Mouse (Mus musculus) myocyte (in vitro differentiated cells): ENCODE data around the gene Kdm4b. TPM values are rescaled to one million over a fixed set of nuclear protein-coding genes. Genes with fewer than 3 reads are reported as not detected.

Experiments
- H3K27me3 ChIP-seq: one replicate; pipeline ENCODE4 v1.6.1; 2011; ENCODE audit not compliant: control insufficient read depth, insufficient read depth, insufficient read length
- H3K36me3 ChIP-seq: one replicate; pipeline ENCODE4 v1.6.1; 2011; ENCODE audit not compliant: control insufficient read depth, insufficient read depth
- H3K4me2 ChIP-seq: one replicate; pipeline ENCODE4 v1.6.1; 2011; ENCODE audit warnings: low read depth, control low read depth
- H3K4me3 ChIP-seq: one replicate; pipeline ENCODE4 v1.5.1; 2011; ENCODE audit warnings: mild to moderate bottlenecking, control low read depth, moderate library complexity
- H3K79me2 ChIP-seq: one replicate; pipeline ENCODE4 v1.6.1; 2011; ENCODE audit not compliant: control insufficient read depth, insufficient read depth
- H3ac ChIP-seq: one replicate; pipeline ENCODE4 v1.6.1; 2011; ENCODE audit not compliant: control insufficient read depth, insufficient read length
- CEBPB ChIP-seq: IDR thresholded peaks from 2 replicates; pipeline ENCODE4 v1.6.1; 2011; ENCODE audit warnings: mild to moderate bottlenecking, moderate library complexity; ENCODE audit not compliant: poor library complexity, insufficient read depth, severe bottlenecking
- E2F4 ChIP-seq: IDR thresholded peaks from one replicate; pipeline ENCODE4 v1.6.1; 2011; ENCODE audit warnings: mild to moderate bottlenecking, control low read depth, moderate library complexity; ENCODE audit not compliant: insufficient read depth
- MAX ChIP-seq: IDR thresholded peaks from one replicate; pipeline ENCODE4 v1.6.1; 2011; ENCODE audit warnings: low read depth, mild to moderate bottlenecking, control low read depth
- MYOD1 ChIP-seq, 3 experiments: IDR thresholded peaks; one replicate each; pipeline ENCODE4 v1.6.1; 2011; ENCODE audit warnings: control low read depth in 2 of 3, low read depth in 2 of 3, mild to moderate bottlenecking in 2 of 3, moderate library complexity in 1 of 3; ENCODE audit not compliant: insufficient read length in 2 of 3, control insufficient read depth in 1 of 3
- MYOG ChIP-seq, 3 experiments: IDR thresholded peaks; one replicate each; pipeline ENCODE4 v1.6.1; 2011; ENCODE audit warnings: control low read depth in 2 of 3, low read depth in 2 of 3, mild to moderate bottlenecking in 2 of 3; ENCODE audit not compliant: insufficient read length in 2 of 3, control insufficient read depth in 1 of 3, insufficient read depth in 1 of 3
- POLR2A ChIP-seq: IDR thresholded peaks from one replicate; pipeline ENCODE4 v1.6.1; 2011; ENCODE audit warnings: low read depth, mild to moderate bottlenecking, control low read depth, moderate library complexity; ENCODE audit not compliant: insufficient read length
- POLR2AphosphoS2 ChIP-seq: IDR thresholded peaks from one replicate; pipeline ENCODE4 v1.6.1; 2011; ENCODE audit warnings: low read depth, control low read depth; ENCODE audit not compliant: insufficient read length
- REST ChIP-seq: IDR thresholded peaks from one replicate; pipeline ENCODE4 v1.6.1; 2011; ENCODE audit warnings: mild to moderate bottlenecking, control low read depth, moderate library complexity; ENCODE audit not compliant: insufficient read depth, insufficient read length
- SRF ChIP-seq: IDR thresholded peaks from one replicate; pipeline ENCODE4 v1.6.1; 2011; ENCODE audit warnings: low read depth; ENCODE audit not compliant: control insufficient read depth, insufficient read length
- TCF12 ChIP-seq: IDR thresholded peaks from one replicate; pipeline ENCODE4 v1.6.1; 2011; ENCODE audit warnings: mild to moderate bottlenecking, control low read depth; ENCODE audit not compliant: poor library complexity, insufficient read depth, severe bottlenecking
- TCF3 ChIP-seq: IDR thresholded peaks from one replicate; pipeline ENCODE4 v1.6.1; 2011; ENCODE audit warnings: low read depth, control low read depth; ENCODE audit not compliant: insufficient read length
- USF1 ChIP-seq: IDR thresholded peaks from one replicate; pipeline ENCODE4 v1.6.1; 2011; ENCODE audit warnings: low read depth, mild to moderate bottlenecking, control low read depth, moderate library complexity
- polyA plus RNA-seq: library from polyadenylated mRNA; unstranded; fragments of >200 nt; fragmentation: generic; extraction: Trizol; gene quantifications from one replicate; pipeline ENCODE4 v1.2.1, GENCODE M21; 2012; ENCODE audit warnings: missing spikeins

The Kdm4b gene
- polyA plus RNA-seq, 1 experiment, result 31.3 TPM

- H3ac ChIP-seq, result no peak overlapping the region
- H3K4me3 ChIP-seq, result no peak overlapping the region
- no peak overlapping the region for H3K4me2 ChIP-seq
- peaks cover 58% of the 10 kb centered on the region for H3K79me2 ChIP-seq
- TF ChIP-seq POLR2A, result no peak
- no peak for TF ChIP-seq USF1
- no peak for TF ChIP-seq E2F4
- TF ChIP-seq TCF3, result no peak
- TF ChIP-seq TCF12, result no peak
- no peak for TF ChIP-seq CEBPB
- TF ChIP-seq REST, result no peak
- no peak for TF ChIP-seq MYOG (IDR thresholded peaks at IDR 0.05; ENCODE audit: control insufficient read depth in 1 of 3, insufficient read depth in 1 of 3, insufficient read length in 2 of 3, low read depth in 2 of 3)
- TF ChIP-seq MAX, result no peak
- no peak for TF ChIP-seq MYOD1 (IDR thresholded peaks at IDR 0.05; ENCODE audit: control insufficient read depth in 1 of 3, insufficient read length in 2 of 3, low read depth in 2 of 3)
- no peak for TF ChIP-seq SRF
- no peak for TF ChIP-seq POLR2AphosphoS2
- H3K27me3 ChIP-seq, result no peaks in the 10 kb centered on the region
- no peaks in the 10 kb centered on the region for H3K36me3 ChIP-seq
These were observed 7.1 kb downstream of the Kdm4b start for GRCm38 (mm10) chr17:56332987-56333386.

GRCm38 (mm10) chr17:56337190-56337589, 11.3 kb downstream of the Kdm4b start:
- Histone ChIP-seq H3K79me2 (peaks cover 70% of the 10 kb centered on the region), H3ac (no peak overlapping the region), H3K36me3 (no peaks in the 10 kb centered on the region), H3K4me2 (no peak overlapping the region), H3K4me3 (no peak overlapping the region), H3K27me3 (no peaks in the 10 kb centered on the region)
- TF ChIP-seq MAX, result no peak
- no peak for TF ChIP-seq POLR2AphosphoS2
- TF ChIP-seq E2F4, result no peak
- peak in 1 of 3 experiments; percentile 16 for TF ChIP-seq MYOG (IDR thresholded peaks at IDR 0.05; ENCODE audit: control insufficient read depth in 1 of 3, insufficient read depth in 1 of 3, insufficient read length in 2 of 3, low read depth in 2 of 3)
- TF ChIP-seq MYOD1 (IDR thresholded peaks at IDR 0.05; ENCODE audit: control insufficient read depth in 1 of 3, insufficient read length in 2 of 3, low read depth in 2 of 3), result no peak

- H3ac ChIP-seq, result no peak overlapping the region
- no peaks in the 10 kb centered on the region for H3K27me3 ChIP-seq
- TF ChIP-seq POLR2A (no peak), MYOG (IDR thresholded peaks at IDR 0.05; ENCODE audit: control insufficient read depth in 1 of 3, insufficient read depth in 1 of 3, insufficient read length in 2 of 3, low read depth in 2 of 3) (no peak), E2F4 (no peak), MYOD1 (IDR thresholded peaks at IDR 0.05; ENCODE audit: control insufficient read depth in 1 of 3, insufficient read length in 2 of 3, low read depth in 2 of 3) (no peak), MAX (no peak), CEBPB (no peak), TCF12 (no peak), USF1 (no peak), SRF (no peak), POLR2AphosphoS2 (no peak), TCF3 (no peak), REST (no peak)
- H3K4me2 ChIP-seq, result no peak overlapping the region
- no peak overlapping the region for H3K4me3 ChIP-seq
- H3K79me2 ChIP-seq, result peaks cover 64% of the 10 kb centered on the region
- no peaks in the 10 kb centered on the region for H3K36me3 ChIP-seq
These were observed 11.9 kb downstream of the Kdm4b start for GRCm38 (mm10) chr17:56337791-56338190.

GRCm38 (mm10) chr17:56338909-56339308, 13.0 kb downstream of the Kdm4b start:
- Histone ChIP-seq H3K27me3 (no peaks in the 10 kb centered on the region), H3K4me3 (no peak overlapping the region), H3ac (no peak overlapping the region), H3K36me3 (no peaks in the 10 kb centered on the region), H3K4me2 (no peak overlapping the region), H3K79me2 (peaks cover 56% of the 10 kb centered on the region)
- no peak for TF ChIP-seq SRF

- H3K36me3 ChIP-seq, result no peaks in the 10 kb centered on the region
- TF ChIP-seq SRF, result no peak
- no peak for TF ChIP-seq MYOG (IDR thresholded peaks at IDR 0.05; ENCODE audit: control insufficient read depth in 1 of 3, insufficient read depth in 1 of 3, insufficient read length in 2 of 3, low read depth in 2 of 3)
- TF ChIP-seq MAX, result no peak
- TF ChIP-seq MYOD1 (IDR thresholded peaks at IDR 0.05; ENCODE audit: control insufficient read depth in 1 of 3, insufficient read length in 2 of 3, low read depth in 2 of 3), result no peak
- no peak for TF ChIP-seq TCF3
- TF ChIP-seq CEBPB, result no peak
- no peak for TF ChIP-seq USF1
- TF ChIP-seq POLR2AphosphoS2, result no peak
- no peak for TF ChIP-seq REST
- no peak for TF ChIP-seq POLR2A
- TF ChIP-seq TCF12, result no peak
- no peak for TF ChIP-seq E2F4
- peaks cover 46% of the 10 kb centered on the region for H3K79me2 ChIP-seq
These were observed 14.9 kb downstream of the Kdm4b start for GRCm38 (mm10) chr17:56340717-56341116.

More at GRCm38 (mm10) chr17:56340717-56341116, 14.9 kb downstream of the Kdm4b start:
- no peak overlapping the region for H3ac ChIP-seq
- H3K4me3 ChIP-seq, result no peak overlapping the region
- H3K27me3 ChIP-seq, result no peaks in the 10 kb centered on the region
- peak overlapping the region; percentile 18 for H3K4me2 ChIP-seq
